Mouse (Mus musculus): Measurements from ENCODE around the gene Rpl23. TPM values are rescaled to one million over a fixed set of nuclear protein-coding genes. Genes with fewer than 3 reads are reported as not detected.
"Not testable (repeated sequence)": the region's sequence is repeated elsewhere in the genome, so short reads cannot be mapped to it uniquely, and the experiment has no call there.

The Rpl23 gene
- polyA plus RNA-seq, 1 experiment from 2014 or later: 404 TPM

DNA sequence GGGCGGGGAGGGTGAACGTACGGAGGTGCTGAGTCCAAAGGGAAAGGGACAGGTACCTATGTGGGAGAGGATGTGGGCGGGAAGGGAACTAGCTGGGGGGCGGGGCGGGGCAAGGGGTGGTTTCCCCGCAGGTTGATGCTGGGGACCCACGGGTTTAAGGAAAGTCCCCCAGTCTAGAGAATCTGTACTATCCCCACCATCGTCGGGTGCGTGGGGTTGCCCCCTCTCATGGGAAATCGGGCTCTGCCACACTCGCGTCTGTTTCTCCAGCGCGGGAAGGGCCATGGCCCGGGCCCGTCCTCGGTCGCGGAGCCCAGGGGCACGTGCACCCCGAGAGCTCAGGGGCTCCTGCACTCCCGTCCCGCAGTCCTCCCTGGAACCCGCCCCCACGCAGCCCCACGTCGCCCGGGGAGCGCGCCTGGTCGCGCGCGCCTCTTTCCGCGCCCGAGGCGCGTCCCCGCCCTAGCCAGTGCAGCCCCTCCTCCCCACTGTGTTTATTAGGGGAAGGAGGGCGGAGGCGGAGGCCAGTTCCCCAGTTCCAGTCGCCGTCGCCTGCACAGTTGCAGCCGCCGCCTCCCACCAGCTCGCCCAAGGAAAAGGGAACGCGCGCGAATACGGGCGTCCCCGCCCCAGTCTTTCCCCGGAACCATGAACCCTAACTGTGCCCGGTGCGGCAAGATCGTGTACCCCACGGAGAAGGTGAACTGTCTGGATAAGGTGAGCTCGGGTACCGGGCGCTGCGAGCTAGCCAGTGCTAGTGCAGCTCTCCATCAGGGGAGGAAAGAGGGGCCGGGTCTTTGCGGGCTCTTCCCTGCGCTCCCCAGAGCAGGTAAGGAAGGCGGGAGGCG, 17.1 kb upstream of the Rpl23 start:
- ATAC-seq (ENCODE audit: insufficient number of reproducible peaks, low FRiP score): peak; percentile 83
- 0 out of 2 replicates have a peak, but pooled peaks cover 2% of the 10 kb centered on the region for H3K36me3 ChIP-seq
- H3K4me2 ChIP-seq: peak overlapping the region; percentile 78
- WGBS: under 1% methylated on average over 71 of the region's 71 CpGs
- peaks cover 29% of the 10 kb centered on the region for H3K4me1 ChIP-seq (replicated peaks)
- H3K9me3 ChIP-seq (replicated peaks): no peaks in the 10 kb centered on the region
- H3K27ac ChIP-seq (ENCODE audit: poor library complexity, severe bottlenecking): peak overlapping the region; percentile 81
- no peaks in the 10 kb centered on the region for H3K27me3 ChIP-seq (replicated peaks)
- peak overlapping the region; percentile 87 for H3K9ac ChIP-seq
- peak overlapping the region; percentile 71 for H3K4me3 ChIP-seq

GRCm38 (mm10) chr11:97798782-97799145, 16.5 kb upstream of the Rpl23 start, which contains the start of gene Lasp1:
TSS of gene Lasp1 (plus strand) at chr11:97799000.
- no peaks in the 10 kb centered on the region for H3K27me3 ChIP-seq (replicated peaks)
- peak within 1 kb of the TSS; percentile 78 for H3K4me2 ChIP-seq
- no peaks in the 10 kb centered on the region for H3K9me3 ChIP-seq (replicated peaks)
- peaks cover 23% of the 10 kb centered on the region for H3K4me1 ChIP-seq (replicated peaks)
- WGBS: under 1% methylated on average over 11 of the region's 11 CpGs
- H3K27ac ChIP-seq (ENCODE audit: poor library complexity, severe bottlenecking): peak within 1 kb of the TSS; percentile 81
- peak within 1 kb of the TSS; percentile 71 for H3K4me3 ChIP-seq
- H3K9ac ChIP-seq: peak within 1 kb of the TSS; percentile 87
- ATAC-seq (ENCODE audit: insufficient number of reproducible peaks, low FRiP score): peak; percentile 52
- H3K36me3 ChIP-seq: 0 out of 2 replicates have a peak, but pooled peaks cover 2% of the 10 kb centered on the region

- ATAC-seq (ENCODE audit: insufficient number of reproducible peaks, low FRiP score): no peak
- no peaks in the 10 kb centered on the region for H3K27me3 ChIP-seq (replicated peaks)
- WGBS: 39% methylated on average over 8 of the region's 8 CpGs
- peak overlapping the region; percentile 71 for H3K4me3 ChIP-seq
- H3K9me3 ChIP-seq (replicated peaks): no peaks in the 10 kb centered on the region
- H3K4me2 ChIP-seq: peak overlapping the region; percentile 78
- 0 out of 2 replicates have a peak, but pooled peaks cover 2% of the 10 kb centered on the region for H3K36me3 ChIP-seq
- H3K27ac ChIP-seq (ENCODE audit: poor library complexity, severe bottlenecking): no peak overlapping the region
- H3K4me1 ChIP-seq (replicated peaks): peaks cover 21% of the 10 kb centered on the region
- H3K9ac ChIP-seq: no peak overlapping the region
These were observed 15.8 kb upstream of the Rpl23 start for GRCm38 (mm10) chr11:97798083-97798435.

- Histone ChIP-seq H3K9me3 (replicated peaks) (no peaks in the 10 kb centered on the region), H3K4me1 (replicated peaks) (peaks cover 18% of the 10 kb centered on the region), H3K36me3 (0 out of 2 replicates have a peak, but pooled peaks cover 2% of the 10 kb centered on the region), H3K9ac (no peak overlapping the region), H3K27ac (ENCODE audit: poor library complexity, severe bottlenecking) (no peak overlapping the region), H3K27me3 (replicated peaks) (no peaks in the 10 kb centered on the region), H3K4me3 (no peak overlapping the region), H3K4me2 (peak overlapping the region; percentile 78; the same call in 1 of the 2 replicates)
- WGBS: 57% methylated on average over 15 of the region's 15 CpGs
- ATAC-seq (ENCODE audit: insufficient number of reproducible peaks, low FRiP score): no peak
These were observed 15.3 kb upstream of the Rpl23 start for GRCm38 (mm10) chr11:97797369-97798082.

GRCm38 (mm10) chr11:97796910-97797309, 14.7 kb upstream of the Rpl23 start:
- WGBS: 3% methylated on average over 6 of the region's 6 CpGs
- Histone ChIP-seq H3K4me2 (no peak overlapping the region), H3K9ac (no peak overlapping the region), H3K27ac (ENCODE audit: poor library complexity, severe bottlenecking) (no peak overlapping the region), H3K4me3 (no peak overlapping the region), H3K36me3 (0 out of 2 replicates have a peak, but pooled peaks cover under 1% of the 10 kb centered on the region), H3K9me3 (replicated peaks) (no peaks in the 10 kb centered on the region), H3K4me1 (replicated peaks) (peaks cover 11% of the 10 kb centered on the region), H3K27me3 (replicated peaks) (no peaks in the 10 kb centered on the region)
- no peak for ATAC-seq (ENCODE audit: insufficient number of reproducible peaks, low FRiP score)

DNA sequence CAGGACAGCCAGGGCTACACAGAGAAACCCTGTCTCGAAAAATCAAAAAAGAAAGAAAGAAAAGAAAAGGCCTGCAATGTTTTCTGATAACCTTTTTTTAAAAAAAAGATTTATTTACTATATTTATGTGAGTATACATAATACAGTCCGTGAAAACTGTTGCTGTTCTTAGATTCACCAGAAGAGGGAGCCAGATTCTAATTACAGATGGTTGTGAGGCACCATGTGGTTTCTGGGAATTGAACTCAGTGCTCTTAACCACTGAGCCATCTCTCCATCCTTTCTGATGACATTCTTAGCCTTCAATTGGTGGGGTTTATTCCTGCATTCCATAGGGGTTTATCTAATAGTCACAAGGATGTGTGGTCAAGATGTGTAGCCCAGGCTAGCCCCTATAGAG, 10.9 kb upstream of the Rpl23 start:
- Histone ChIP-seq H3K9me3 (replicated peaks) (no peaks in the 10 kb centered on the region), H3K4me2 (no peak overlapping the region), H3K27me3 (replicated peaks) (no peaks in the 10 kb centered on the region), H3K36me3 (no peaks in the 10 kb centered on the region), H3K27ac (ENCODE audit: poor library complexity, severe bottlenecking) (no peak overlapping the region), H3K4me1 (replicated peaks) (no peaks in the 10 kb centered on the region), H3K9ac (no peak overlapping the region), H3K4me3 (no peak overlapping the region)
- ATAC-seq (ENCODE audit: insufficient number of reproducible peaks, low FRiP score): no peak
- 6% methylated on average over 2 of the region's 2 CpGs for WGBS

DNA sequence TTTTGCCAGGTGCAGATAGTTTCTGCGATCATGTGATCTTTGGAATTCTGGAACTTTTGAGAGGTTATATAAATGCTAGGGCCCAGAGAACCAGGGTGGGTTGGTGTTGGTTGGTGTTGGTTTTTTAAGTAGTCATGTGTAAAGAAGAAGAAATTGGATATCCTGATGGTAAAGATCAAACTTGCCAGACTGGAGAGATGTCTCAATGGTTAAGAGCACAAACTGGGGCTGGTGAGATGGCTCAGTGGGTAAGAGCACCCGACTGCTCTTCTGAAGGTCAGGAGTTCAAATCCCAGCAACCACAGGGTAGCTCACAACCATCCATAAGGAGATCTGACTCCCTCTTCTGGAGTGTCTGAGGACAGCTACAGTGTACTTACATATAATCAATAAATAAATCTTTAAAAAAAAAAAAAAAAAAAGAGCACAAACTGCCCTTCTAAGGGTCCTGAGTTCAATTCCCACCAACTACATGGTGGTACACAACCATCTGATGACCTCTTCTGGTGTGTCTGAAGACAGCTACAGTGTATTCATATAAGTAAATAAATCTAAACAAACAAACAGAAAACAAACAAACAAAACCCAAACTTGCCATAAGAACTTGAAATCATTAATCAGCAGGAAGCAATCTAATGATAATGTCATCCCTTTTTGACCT, 8.7 kb upstream of the Rpl23 start:
- not testable (repeated sequence) for H3K27ac ChIP-seq (ENCODE audit: poor library complexity, severe bottlenecking); H3K9me3 ChIP-seq (replicated peaks); ATAC-seq (ENCODE audit: insufficient number of reproducible peaks, low FRiP score); H3K4me1 ChIP-seq (replicated peaks); H3K36me3 ChIP-seq; H3K27me3 ChIP-seq (replicated peaks); H3K9ac ChIP-seq; H3K4me3 ChIP-seq; H3K4me2 ChIP-seq
- WGBS: 72% methylated on average over 2 of the region's 2 CpGs

GRCm38 (mm10) chr11:97789727-97790126, 7.5 kb upstream of the Rpl23 start:
- Histone ChIP-seq H3K9ac (no peak overlapping the region), H3K9me3 (replicated peaks) (no peaks in the 10 kb centered on the region), H3K4me1 (replicated peaks) (no peaks in the 10 kb centered on the region), H3K27me3 (replicated peaks) (no peaks in the 10 kb centered on the region), H3K4me2 (no peak overlapping the region), H3K4me3 (no peak overlapping the region), H3K27ac (ENCODE audit: poor library complexity, severe bottlenecking) (no peak overlapping the region), H3K36me3 (no peaks in the 10 kb centered on the region)
- WGBS: 80% methylated on average over 5 of the region's 5 CpGs
- no peak for ATAC-seq (ENCODE audit: insufficient number of reproducible peaks, low FRiP score)

DNA sequence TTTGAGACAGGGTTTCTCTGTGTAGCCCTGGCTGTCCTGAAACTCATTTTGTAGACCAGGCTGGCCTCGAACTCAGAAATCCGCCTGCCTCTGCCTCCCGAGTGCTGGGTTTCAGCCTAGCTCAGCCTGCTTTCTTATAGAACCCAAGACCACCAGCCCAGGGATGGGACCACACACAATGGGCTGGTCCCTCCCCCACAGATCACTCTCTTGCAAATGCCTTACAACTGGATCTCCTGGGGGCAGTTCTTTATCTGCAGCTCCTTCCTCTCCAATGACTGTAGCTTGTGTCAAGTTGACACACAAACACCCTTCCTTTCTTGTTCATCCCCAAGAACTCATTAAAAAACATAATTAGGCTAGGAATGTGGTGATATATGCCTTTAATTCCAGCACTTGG, 5.7 kb upstream of the Rpl23 start:
- no peaks in the 10 kb centered on the region for H3K36me3 ChIP-seq
- no peak overlapping the region for H3K4me2 ChIP-seq
- H3K4me1 ChIP-seq (replicated peaks): 0 out of 2 replicates have a peak, but pooled peaks cover 4% of the 10 kb centered on the region
- H3K27me3 ChIP-seq (replicated peaks): no peaks in the 10 kb centered on the region
- ATAC-seq (ENCODE audit: insufficient number of reproducible peaks, low FRiP score): no peak
- no peak overlapping the region for H3K9ac ChIP-seq
- no peak overlapping the region for H3K27ac ChIP-seq (ENCODE audit: poor library complexity, severe bottlenecking)
- no peak overlapping the region for H3K4me3 ChIP-seq
- WGBS: 86% methylated on average over 3 of the region's 3 CpGs
- no peaks in the 10 kb centered on the region for H3K9me3 ChIP-seq (replicated peaks)

GRCm38 (mm10) chr11:97782564-97782895, 293 bp upstream of the Rpl23 start:
- H3K4me1 ChIP-seq (replicated peaks): peaks cover 26% of the 10 kb centered on the region
- no peaks in the 10 kb centered on the region for H3K9me3 ChIP-seq (replicated peaks)
- H3K27me3 ChIP-seq (replicated peaks): no peaks in the 10 kb centered on the region
- peak overlapping the region; percentile 93 for H3K4me2 ChIP-seq
- H3K36me3 ChIP-seq: peaks cover 34% of the 10 kb centered on the region
- WGBS: under 1% methylated on average over 10 of the region's 10 CpGs
- peak overlapping the region; percentile 73 for H3K9ac ChIP-seq
- H3K4me3 ChIP-seq: peak overlapping the region; percentile 88
- ATAC-seq (ENCODE audit: insufficient number of reproducible peaks, low FRiP score): no peak; the same call in 1 of the 2 replicates
- H3K27ac ChIP-seq (ENCODE audit: poor library complexity, severe bottlenecking): peak overlapping the region; percentile 49

- ATAC-seq (ENCODE audit: insufficient number of reproducible peaks, low FRiP score): 0 out of 2 replicates have a peak, but pooled peaks have one; percentile 8
- Histone ChIP-seq H3K27ac (ENCODE audit: poor library complexity, severe bottlenecking) (peak overlapping the region; percentile 92), H3K9ac (peak overlapping the region; percentile 98), H3K27me3 (replicated peaks) (no peaks in the 10 kb centered on the region), H3K4me3 (peak overlapping the region; percentile 88), H3K4me1 (replicated peaks) (peaks cover 26% of the 10 kb centered on the region), H3K9me3 (replicated peaks) (no peaks in the 10 kb centered on the region), H3K36me3 (peaks cover 45% of the 10 kb centered on the region), H3K4me2 (peak overlapping the region; percentile 93)
- 2% methylated on average over 11 of the region's 11 CpGs for WGBS
These were observed 782 bp downstream of the Rpl23 start for GRCm38 (mm10) chr11:97781478-97781831.
